Mouse (Mus musculus) G1E (cell line): Measurements from ENCODE around the gene Gm10354. TPM values are rescaled to one million over a fixed set of nuclear protein-coding genes. Genes with fewer than 3 reads are reported as not detected.
"Not testable (repeated sequence)": the region's sequence is repeated elsewhere in the genome, so short reads cannot be mapped to it uniquely, and the experiment has no call there.

Experiments used
- ATAC-seq: 2 replicates; pipeline ENCODE4 v1.8.0; 2016; ENCODE audit warnings: mild to moderate bottlenecking; ENCODE audit not compliant: insufficient number of reproducible peaks, poor library complexity, low FRiP score, severe bottlenecking; ENCODE audit errors: extremely low read depth
- DNase-seq: peaks from one replicate; pipeline ENCODE4 v3.0.0; 2012; ENCODE audit warnings: low spot score
- H3K27me3 ChIP-seq: 2 replicates; pipeline ENCODE4 v1.6.1; 2012; ENCODE audit warnings: mild to moderate bottlenecking, low read length, inconsistent platforms; ENCODE audit not compliant: insufficient read depth
- H3K36me3 ChIP-seq: replicated peaks from 2 replicates; pipeline ENCODE3; 2012; ENCODE audit warnings: mild to moderate bottlenecking, inconsistent platforms
- H3K4me1 ChIP-seq: 2 replicates; pipeline ENCODE4 v1.6.1; 2012; ENCODE audit warnings: low read depth, low read length, inconsistent platforms, mixed read lengths; ENCODE audit not compliant: insufficient read depth
- H3K4me3 ChIP-seq: 2 replicates; pipeline ENCODE4 v1.5.1; 2012; ENCODE audit warnings: low read depth, mild to moderate bottlenecking, inconsistent platforms, low read length, moderate library complexity, mixed read lengths
- H3K9me3 ChIP-seq: replicated peaks from 2 replicates; pipeline ENCODE4 v1.6.1; 2012; ENCODE audit warnings: inconsistent platforms
- polyA plus RNA-seq: library from polyadenylated mRNA; stranded (reverse); fragments of >175 nt; gene quantifications from 2 replicates; pipeline ENCODE4 v1.2.3, GENCODE M21; 2012
- total RNA-seq, 2 experiments: library from RNA; stranded (forward) in 1 of 2; stranded (reverse) in 1 of 2; fragments of 200-1000 nt in 1 of 2; fragments of >200 nt in 1 of 2; fragmentation: Nextera tagmentation in 1 of 2; gene quantifications; 2 replicates each; pipeline ENCODE4 v1.2.3; 2014 to 2017

The Gm10354 gene
- not detected in 2 replicates for total RNA-seq (2014; fragmentation: Nextera tagmentation)
- 0.22 and 0.23 TPM in 2 replicates for total RNA-seq (2017)
- polyA plus RNA-seq = not detected in 2 replicates

GRCm38 (mm10) chr5:14978835-14979234, at the start of gene Gm10354:
TSS of gene Gm10354 (minus strand) at chr5:14978935.
- DNase-seq, ATAC-seq, H3K27me3 ChIP-seq: not testable (repeated sequence)

GRCm38 (mm10) chr5:15024316-15024715, 45.6 kb upstream of the Gm10354 start:
- DNase-seq = not testable (repeated sequence)

More at GRCm38 (mm10) chr5:14978835-14979234, at the start of gene Gm10354:
- H3K36me3 ChIP-seq, H3K9me3 ChIP-seq, H3K4me3 ChIP-seq, H3K4me1 ChIP-seq: not testable (repeated sequence)

GRCm38 (mm10) chr5:15020067-15020466, 41.3 kb upstream of the Gm10354 start:
- H3K27me3 ChIP-seq, H3K4me3 ChIP-seq, DNase-seq, ATAC-seq, H3K4me1 ChIP-seq, H3K9me3 ChIP-seq, H3K36me3 ChIP-seq: not testable (repeated sequence)

More at GRCm38 (mm10) chr5:15024316-15024715, 45.6 kb upstream of the Gm10354 start:
- H3K4me1 ChIP-seq, H3K27me3 ChIP-seq, H3K9me3 ChIP-seq, ATAC-seq, H3K4me3 ChIP-seq, H3K36me3 ChIP-seq: not testable (repeated sequence)

- not testable (repeated sequence) for ATAC-seq, H3K4me1 ChIP-seq, H3K4me3 ChIP-seq, H3K36me3 ChIP-seq, H3K27me3 ChIP-seq, DNase-seq, H3K9me3 ChIP-seq
These were observed 32.2 kb upstream of the Gm10354 start for GRCm38 (mm10) chr5:15010639-15011582.

GRCm38 (mm10) chr5:15006907-15007306, 28.2 kb upstream of the Gm10354 start:
- not testable (repeated sequence) for H3K36me3 ChIP-seq, H3K9me3 ChIP-seq, ATAC-seq, H3K27me3 ChIP-seq, DNase-seq, H3K4me3 ChIP-seq, H3K4me1 ChIP-seq

- H3K36me3 ChIP-seq, H3K4me1 ChIP-seq, H3K4me3 ChIP-seq, H3K9me3 ChIP-seq, ATAC-seq, DNase-seq, H3K27me3 ChIP-seq: not testable (repeated sequence)
These were observed 27.6 kb upstream of the Gm10354 start for GRCm38 (mm10) chr5:15006288-15006687.

GRCm38 (mm10) chr5:15005584-15005983, 26.8 kb upstream of the Gm10354 start:
- H3K27me3 ChIP-seq, H3K36me3 ChIP-seq, H3K4me3 ChIP-seq, DNase-seq, H3K4me1 ChIP-seq, H3K9me3 ChIP-seq, ATAC-seq: not testable (repeated sequence)

- not testable (repeated sequence) for DNase-seq, H3K9me3 ChIP-seq
- peak; percentile 45 for ATAC-seq
These were observed 26.1 kb upstream of the Gm10354 start for GRCm38 (mm10) chr5:15004569-15005562.

GRCm38 (mm10) chr5:14998077-14998476, 19.3 kb upstream of the Gm10354 start:
- ATAC-seq, H3K4me1 ChIP-seq, H3K4me3 ChIP-seq, H3K9me3 ChIP-seq, H3K27me3 ChIP-seq, H3K36me3 ChIP-seq, DNase-seq: not testable (repeated sequence)

More at GRCm38 (mm10) chr5:15004569-15005562, 26.1 kb upstream of the Gm10354 start:
- H3K4me3 ChIP-seq, H3K36me3 ChIP-seq, H3K4me1 ChIP-seq, H3K27me3 ChIP-seq: not testable (repeated sequence)

GRCm38 (mm10) chr5:14997556-14997955, 18.8 kb upstream of the Gm10354 start:
- not testable (repeated sequence) for DNase-seq, H3K4me3 ChIP-seq, H3K9me3 ChIP-seq, H3K36me3 ChIP-seq, H3K4me1 ChIP-seq, ATAC-seq, H3K27me3 ChIP-seq

- ATAC-seq, H3K4me3 ChIP-seq, H3K9me3 ChIP-seq, H3K4me1 ChIP-seq, DNase-seq, H3K36me3 ChIP-seq, H3K27me3 ChIP-seq: not testable (repeated sequence)
These were observed 18.0 kb upstream of the Gm10354 start for GRCm38 (mm10) chr5:14996670-14997249.
